Mouse (Mus musculus) liver, embryonic 14.5 days (tissue): ENCODE data around the gene Kcnip2. TPM values are rescaled to one million over a fixed set of nuclear protein-coding genes. Genes with fewer than 3 reads are reported as not detected.

ENCODE experiments used
- ATAC-seq: fragments of 200-750 bp; cut with Nextera tagmentation; 2 replicates; pipeline ENCODE4 v1.8.0; 2017; ENCODE audit warnings: moderate number of reproducible peaks, mild to moderate bottlenecking, moderate library complexity; ENCODE audit not compliant: insufficient read depth
- DNase-seq, 3 experiments: peaks; one replicate each; pipeline ENCODE4 v3.0.0-alpha.2; 2012 to 2013; ENCODE audit warnings: low read depth in 3 of 3, low spot score in 3 of 3
- H3K27ac ChIP-seq: fragments of 300-500 bp; sonication (generic); 2 replicates; pipeline ENCODE4 v1.5.1; 2014; ENCODE audit warnings: moderate library complexity, mild to moderate bottlenecking, control low read depth, inconsistent platforms
- H3K27me3 ChIP-seq: fragments of 300-500 bp; sonication (generic); 2 replicates; pipeline ENCODE4 v1.6.1; 2014; ENCODE audit warnings: mild to moderate bottlenecking, low read length, moderate library complexity; ENCODE audit not compliant: control insufficient read depth, insufficient read depth
- H3K36me3 ChIP-seq: fragments of 300-500 bp; sonication (generic); replicated peaks from 2 replicates; pipeline ENCODE4 v1.6.1; 2014; ENCODE audit warnings: low read depth; ENCODE audit not compliant: control insufficient read depth, insufficient read depth
- H3K4me1 ChIP-seq, 2 experiments: fragments of 200-500 bp in 1 of 2; fragments of 300-500 bp in 1 of 2; sonication (generic) in 1 of 2; replicated peaks; 2 replicates each; pipeline ENCODE4 v1.6.1; 2012 to 2014; ENCODE audit warnings: antibody characterized with exemption in 1 of 2, inconsistent platforms in 1 of 2, low read length in 1 of 2; ENCODE audit not compliant: control insufficient read depth in 2 of 2, insufficient read depth in 2 of 2
- H3K4me2 ChIP-seq: fragments of 300-500 bp; sonication (generic); 2 replicates; pipeline ENCODE4 v1.6.1; 2014; ENCODE audit warnings: low read depth, mild to moderate bottlenecking, control low read depth, moderate library complexity
- H3K4me3 ChIP-seq, 2 experiments: fragments of 200-500 bp in 1 of 2; fragments of 300-500 bp in 1 of 2; sonication (generic) in 1 of 2; 2 replicates each; pipeline ENCODE4 v1.5.1; 2012 to 2014; ENCODE audit warnings: low read depth in 2 of 2, low read length in 2 of 2, mild to moderate bottlenecking in 2 of 2, control low read depth in 1 of 2, inconsistent platforms in 1 of 2, moderate library complexity in 1 of 2; ENCODE audit not compliant: insufficient read depth in 1 of 2
- H3K9ac ChIP-seq: fragments of 300-500 bp; sonication (generic); replicated peaks from 2 replicates; pipeline ENCODE4 v1.6.1; 2014; ENCODE audit warnings: mild to moderate bottlenecking, control low read depth, moderate library complexity
- H3K9me3 ChIP-seq: fragments of 300-500 bp; sonication (generic); 2 replicates; pipeline ENCODE4 v1.6.1; 2016; ENCODE audit warnings: low read length, mixed read lengths; ENCODE audit not compliant: control insufficient read depth
- CTCF ChIP-seq: IDR thresholded peaks from 2 replicates; pipeline ENCODE4 v1.5.1; 2016; ENCODE audit warnings: antibody characterized with exemption, low read depth, control low read depth
- EP300 ChIP-seq: IDR thresholded peaks from 2 replicates; pipeline ENCODE4 v1.6.1; 2016; ENCODE audit warnings: antibody characterized with exemption, low read depth
- WGBS: fragments of 180-500 bp; shearing (Covaris S2); extraction: QIAGEN DNeasy Blood & Tissue Kit; methylation state at CpG from one replicate; pipeline ENCODE4 v1.1.7; 2014; ENCODE audit not compliant: insufficient replicate concordance; 5-methylcytosine and 5-hydroxymethylcytosine counted together
- polyA plus RNA-seq, 2 experiments: library from polyadenylated mRNA; depleted of rRNA in 1 of 2; stranded (reverse) in 1 of 2; unstranded in 1 of 2; fragments of >200 nt; fragmentation: Nextera tagmentation in 1 of 2; extraction: Ambion mirVana in 1 of 2; gene quantifications; 2 replicates each; pipeline versions ENCODE4 v1.2.1 to v1.2.3; 2012 to 2014

Kcnip2 gene
- polyA plus RNA-seq, 2 experiments, result 1.7 TPM

DNA sequence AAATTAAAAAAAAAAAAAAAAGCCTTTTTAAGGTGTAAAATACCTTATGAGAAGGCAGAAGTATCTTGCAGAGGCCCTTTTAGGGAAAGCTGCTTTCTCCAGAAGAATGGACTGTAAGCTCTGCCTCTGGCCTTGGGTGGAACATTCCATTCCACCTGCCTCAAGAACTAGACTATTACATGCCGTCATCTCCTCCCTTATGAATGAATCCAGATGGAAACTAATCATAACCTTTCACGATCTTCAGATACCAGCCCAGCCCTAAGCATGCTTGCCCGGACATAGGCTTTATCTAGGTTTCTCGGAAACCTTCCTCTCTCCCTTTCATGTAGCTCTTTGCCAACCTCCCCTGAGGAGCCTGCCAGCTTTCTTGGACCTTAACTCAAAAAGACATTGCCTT, 27.5 kb downstream of the Kcnip2 start:
- Histone ChIP-seq H3K36me3 (no peaks in the 10 kb centered on the region), H3K4me1 (peaks cover 10 to 28% of the 10 kb centered on the region in 2 experiments), H3K9ac (no peak overlapping the region), H3K9me3 (no peaks in the 10 kb centered on the region), H3K4me2 (no peak overlapping the region), H3K4me3 (no peak overlapping the region), H3K27ac (no peak overlapping the region), H3K27me3 (no peaks in the 10 kb centered on the region)
- TF ChIP-seq EP300 (no peak), CTCF (no peak)
- WGBS, result 41% methylated on average over 4 of the region's 4 CpGs
- no peak for ATAC-seq
- no peak for DNase-seq

DNA sequence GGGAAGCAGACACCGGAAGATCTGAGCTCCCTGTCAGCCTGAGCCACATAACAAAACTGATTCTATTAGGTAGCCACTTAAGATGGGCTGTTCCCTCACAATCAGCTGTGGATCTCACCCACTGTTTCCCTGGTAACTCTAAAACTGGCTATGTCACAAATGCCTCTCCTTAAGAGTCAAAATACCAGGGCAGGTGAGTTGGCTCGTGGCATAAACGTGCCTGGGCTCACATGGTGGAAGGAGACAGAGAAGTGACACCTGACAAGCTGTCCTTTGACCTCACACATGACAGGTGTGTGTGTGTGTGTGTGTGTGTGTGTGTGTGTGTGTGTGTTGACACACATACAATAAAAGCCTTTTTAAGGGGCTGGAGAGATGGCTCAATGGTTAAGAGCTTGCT, 28.4 kb downstream of the Kcnip2 start:
- no peak for TF ChIP-seq EP300
- TF ChIP-seq CTCF, result no peak
- H3K9me3 ChIP-seq, result no peaks in the 10 kb centered on the region
- H3K9ac ChIP-seq, result no peak overlapping the region
- no peaks in the 10 kb centered on the region for H3K36me3 ChIP-seq
- peaks cover 10 to 28% of the 10 kb centered on the region in 2 experiments for H3K4me1 ChIP-seq
- H3K4me3 ChIP-seq, result no peak overlapping the region
- no peak overlapping the region for H3K27ac ChIP-seq
- no peak overlapping the region for H3K4me2 ChIP-seq
- no peaks in the 10 kb centered on the region for H3K27me3 ChIP-seq
- ATAC-seq (no peak), DNase-seq (no peak)
- WGBS, result 63% methylated on average over 3 of the region's 3 CpGs

DNA sequence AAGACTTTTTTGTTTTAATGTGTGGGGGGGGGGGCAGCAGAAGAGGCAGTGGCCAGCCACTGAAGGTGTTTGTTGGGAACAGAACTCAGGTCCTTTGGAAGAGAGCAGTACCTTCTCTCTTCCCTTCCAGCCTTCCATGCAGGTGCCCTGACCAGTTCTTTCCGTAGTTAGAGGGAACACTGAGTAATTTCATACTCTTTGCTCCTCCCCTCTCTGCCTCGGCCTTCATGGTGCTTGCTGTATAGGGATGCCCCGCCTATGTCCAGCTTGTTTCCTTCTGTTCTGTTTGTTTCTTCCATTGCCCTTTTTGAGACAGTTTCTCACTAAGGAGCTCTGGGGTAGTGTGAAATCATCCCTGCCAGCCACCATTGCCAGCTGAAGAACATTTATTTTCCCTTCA, 30.4 kb downstream of the Kcnip2 start:
- Histone ChIP-seq H3K27ac (no peak overlapping the region), H3K27me3 (no peaks in the 10 kb centered on the region), H3K9me3 (no peaks in the 10 kb centered on the region), H3K36me3 (peaks cover 11% of the 10 kb centered on the region), H3K9ac (no peak overlapping the region), H3K4me2 (no peak overlapping the region), H3K4me1 (peaks cover 20 to 33% of the 10 kb centered on the region in 2 experiments), H3K4me3 (no peak overlapping the region)
- no peak for DNase-seq
- 56% methylated on average over 3 of the region's 3 CpGs for WGBS
- no peak for TF ChIP-seq CTCF
- TF ChIP-seq EP300, result no peak
- no peak for ATAC-seq

DNA sequence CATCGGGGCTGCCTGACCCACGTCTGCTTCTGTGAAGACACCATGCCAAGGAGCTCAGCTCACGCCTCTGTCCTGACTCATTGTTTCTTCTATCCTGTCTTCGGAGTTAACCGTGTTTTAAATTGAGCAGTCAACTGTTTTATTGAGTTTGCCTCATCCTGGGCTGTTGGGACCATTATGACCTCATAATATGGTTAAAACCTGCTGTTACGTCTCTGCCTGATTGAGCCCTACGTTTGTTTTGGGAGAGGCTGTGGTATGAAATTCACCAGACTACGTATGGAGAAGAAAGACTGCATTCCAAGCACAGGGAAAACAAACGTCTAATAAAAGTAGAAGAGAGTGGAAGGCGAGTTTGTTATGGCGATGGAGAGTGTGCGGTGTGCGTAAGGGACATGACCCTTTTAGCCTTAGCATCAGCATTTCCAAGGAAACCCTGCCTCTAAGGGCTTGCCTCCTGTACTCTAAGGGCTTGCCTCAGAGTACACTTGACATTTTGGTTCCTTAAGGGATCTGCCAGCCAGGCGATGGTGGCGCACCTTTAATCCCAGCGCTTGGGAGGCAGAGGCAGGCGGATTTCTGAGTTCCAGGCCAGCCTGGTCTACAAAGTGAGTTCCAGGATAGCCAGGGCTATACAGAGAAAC, 31.8 kb downstream of the Kcnip2 start:
- H3K36me3 ChIP-seq, result peaks cover 23% of the 10 kb centered on the region
- ATAC-seq, result peak; percentile 4; the same call in 1 of the 2 replicates

DNA sequence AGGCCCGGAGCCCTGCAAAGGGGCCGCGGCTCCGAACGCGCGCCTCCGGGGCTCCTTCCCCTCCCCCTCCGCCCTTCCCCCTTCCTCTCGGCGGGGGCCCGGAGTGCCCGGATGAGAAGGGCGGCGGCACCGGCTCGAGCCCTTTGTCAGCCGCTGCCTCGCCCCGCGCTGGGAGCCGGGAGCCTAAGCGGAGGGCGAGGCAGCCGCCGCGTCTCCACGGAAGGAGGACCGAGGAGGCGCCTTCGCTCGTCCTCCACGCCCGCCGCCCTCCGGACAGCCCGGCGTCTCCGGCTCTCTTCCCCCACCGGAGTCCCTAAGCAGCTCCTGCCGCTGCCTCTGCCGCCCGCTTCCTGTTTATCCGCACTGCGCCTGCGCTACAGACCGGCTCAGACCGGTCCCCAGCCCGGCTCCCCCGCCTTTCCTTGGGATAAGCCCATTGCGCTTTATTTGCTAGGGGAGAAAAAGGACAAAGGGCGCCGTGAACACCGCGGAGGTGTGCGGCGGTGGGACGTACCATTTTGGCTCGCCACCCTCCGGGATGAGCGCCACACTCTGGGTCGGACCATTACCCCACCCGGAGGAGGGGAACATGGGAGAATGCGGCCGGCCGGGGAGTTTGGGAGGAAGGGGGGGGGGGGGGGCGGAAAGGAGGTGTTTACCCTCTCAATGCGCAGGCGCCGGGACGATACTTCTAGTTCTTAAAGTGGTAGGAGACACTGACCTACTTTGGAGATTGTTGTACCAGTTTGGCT, 32.5 kb downstream of the Kcnip2 start, which contains the start of gene Mgea5:
TSS of gene Mgea5 (minus strand) at position 657 of the 752 bp plus-strand sequence.
- peak within 1 kb of the TSS; percentile 68 to 79 for H3K4me3 ChIP-seq
- DNase-seq (peak; percentile 98 to 99 (median 98)), ATAC-seq (peak; percentile 95)
- H3K4me1 ChIP-seq, result peaks cover 16 to 22% of the 10 kb centered on the region in 2 experiments
- TF ChIP-seq EP300, result peak; percentile 76
- TF ChIP-seq CTCF, result peak; percentile 10; the same call in 1 of the 2 replicates
- H3K27ac ChIP-seq, result peak within 1 kb of the TSS; percentile 89
- H3K4me2 ChIP-seq, result peak within 1 kb of the TSS; percentile 96
- peak within 1 kb of the TSS; percentile 92 for H3K9ac ChIP-seq
- no peaks in the 10 kb centered on the region for H3K27me3 ChIP-seq
- H3K9me3 ChIP-seq, result no peaks in the 10 kb centered on the region
- WGBS, result under 1% methylated on average over 66 of the region's 71 CpGs
- H3K36me3 ChIP-seq, result peaks cover 30% of the 10 kb centered on the region

More for the DNA sequence above, 31.8 kb downstream of the Kcnip2 start:
- WGBS, result 37% methylated on average over 17 of the region's 17 CpGs
- Histone ChIP-seq H3K27me3 (no peaks in the 10 kb centered on the region), H3K4me2 (peak overlapping the region; percentile 80), H3K4me3 (peak overlapping the region; percentile 68 to 79), H3K27ac (peak overlapping the region; percentile 89), H3K9me3 (no peaks in the 10 kb centered on the region), H3K4me1 (peaks cover 16 to 24% of the 10 kb centered on the region in 2 experiments), H3K9ac (peak overlapping the region; percentile 79)
- no peak for DNase-seq
- TF ChIP-seq EP300 (no peak), CTCF (no peak)
